Mouse (Mus musculus) heart, postnatal 36 days (tissue): ENCODE measurements at regions not wholly inside any gene's neighbourhood (a gene's known extent, or its start where the extent isn't known, plus 50 kb on each side); places are given as distances from the start of the nearest gene placed in this dataset.

ENCODE experiments used
- DNase-seq, 2 experiments: peaks; one replicate each; pipeline ENCODE4 v3.0.0; 2021 to 2022
- intact Hi-C: fragments of 180-260 bp; cut with DNase I; formaldehyde crosslinking; loops from one replicate; pipeline ENCODE4 v1.15.1; 2025

DNA sequence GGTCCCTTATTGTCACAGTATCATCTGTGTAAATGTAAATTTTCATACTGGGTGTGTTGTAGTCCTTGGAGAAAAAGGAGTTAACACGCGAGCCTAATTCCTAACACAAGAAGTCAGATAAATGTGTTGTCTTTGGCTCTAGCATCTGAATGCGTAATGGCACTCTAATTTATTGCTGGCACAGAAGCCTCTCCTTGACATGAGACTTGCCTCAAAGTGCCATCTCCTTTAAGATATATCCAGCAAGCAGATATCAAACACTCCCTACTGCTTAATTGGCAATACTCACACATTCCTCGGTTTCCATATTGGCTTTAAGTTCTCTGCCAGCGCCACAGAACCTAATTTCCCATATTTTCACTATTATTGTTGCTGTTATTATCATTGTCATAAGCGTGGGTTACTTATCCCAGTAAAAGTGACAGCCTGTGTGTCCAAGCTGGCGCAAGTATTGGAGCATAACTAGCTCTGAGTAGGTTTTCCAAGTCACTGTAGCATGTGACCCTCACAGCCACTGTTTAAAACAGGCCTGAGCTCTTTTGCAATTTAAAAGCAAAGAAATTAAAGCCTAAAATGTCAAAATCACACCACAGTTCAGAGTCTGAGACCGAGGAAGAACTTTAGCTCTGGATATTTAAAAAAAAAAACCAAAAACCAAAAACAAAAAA lies 156.9 kb upstream of the Gorab start:
- peak in 1 of 2 experiments; percentile 18 for DNase-seq
- intact Hi-C loops = loop anchor here (5.0 kb wide), 1 partner anchor 248 kb away; the partner anchor contains the start of gene Prrx1

DNA sequence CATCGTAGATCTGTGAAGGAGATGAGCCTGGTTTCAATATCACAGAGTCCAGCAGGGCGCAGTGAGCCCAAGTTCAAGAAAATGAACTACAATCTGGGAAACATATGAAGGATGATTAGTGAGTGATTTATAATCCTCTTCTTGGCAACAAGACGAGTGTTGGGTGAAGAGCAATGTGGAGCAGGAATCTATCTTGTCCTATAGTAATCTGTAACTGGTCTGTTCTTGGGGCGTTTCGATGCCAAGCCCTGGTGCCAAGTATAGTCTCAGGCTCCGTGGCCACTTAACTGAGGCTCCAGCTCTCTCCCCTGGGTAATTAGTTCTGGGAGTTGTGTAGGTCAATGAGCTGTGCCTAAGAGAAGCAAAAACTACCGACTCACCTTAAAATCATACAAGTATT lies 154.4 kb upstream of the Gorab start:
- no peak for DNase-seq
- intact Hi-C loops = no loop called here

DNA sequence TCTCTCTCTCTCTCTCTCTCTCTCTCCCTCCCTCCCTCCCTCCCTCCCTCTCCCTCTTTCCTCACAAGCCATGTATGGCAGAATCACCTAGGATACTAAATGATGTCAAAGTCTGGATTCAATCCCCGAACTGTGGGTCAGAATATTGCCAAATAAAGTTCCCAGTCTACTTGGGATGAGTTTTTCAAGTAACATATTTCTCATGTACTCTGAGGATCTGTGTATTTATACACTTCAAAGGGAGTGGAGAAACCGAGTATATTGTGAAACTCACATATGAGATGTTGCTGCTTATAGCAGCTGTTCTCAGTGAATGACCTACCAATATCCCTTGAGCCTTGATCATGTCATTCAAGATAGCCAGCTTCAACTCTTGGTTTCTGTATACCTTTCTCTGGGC lies 151.7 kb upstream of the Gorab start:
- no peak for DNase-seq
- intact Hi-C loops = no loop called here

DNA sequence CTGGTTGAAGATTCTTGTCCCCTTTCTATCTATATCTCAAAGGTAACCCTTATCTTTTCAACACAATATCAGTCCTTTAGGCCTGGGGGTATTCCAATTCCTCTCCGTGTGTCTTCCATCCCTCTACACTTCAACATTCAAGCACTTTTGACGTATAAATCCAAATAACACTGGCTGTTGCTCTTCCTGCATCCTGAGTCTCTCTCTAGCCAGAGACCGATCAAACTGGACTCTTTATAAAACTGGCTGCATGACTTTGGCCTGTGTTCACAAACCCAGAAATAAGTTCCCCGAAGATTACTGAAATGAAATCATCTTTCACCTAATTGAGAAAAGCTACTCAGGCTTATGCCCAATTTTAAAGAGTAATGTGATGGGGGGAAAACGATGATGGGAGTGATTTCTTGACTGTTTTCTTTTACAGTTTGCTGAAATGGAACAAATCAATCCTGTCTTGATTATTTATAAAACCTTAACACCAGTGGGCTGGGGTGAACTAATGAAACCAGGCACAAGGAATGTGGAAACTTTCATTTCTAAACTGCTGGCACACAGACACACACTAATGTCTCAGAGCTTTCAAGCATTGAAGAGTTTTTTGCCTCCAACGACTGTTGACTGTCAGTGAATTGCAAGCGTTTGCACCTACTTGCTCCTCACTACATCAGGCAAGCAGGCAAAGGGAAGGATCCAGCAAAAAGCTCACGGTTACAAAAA lies 135.5 kb upstream of the Gorab start:
- intact Hi-C loops = no loop called here
- DNase-seq = no peak

DNA sequence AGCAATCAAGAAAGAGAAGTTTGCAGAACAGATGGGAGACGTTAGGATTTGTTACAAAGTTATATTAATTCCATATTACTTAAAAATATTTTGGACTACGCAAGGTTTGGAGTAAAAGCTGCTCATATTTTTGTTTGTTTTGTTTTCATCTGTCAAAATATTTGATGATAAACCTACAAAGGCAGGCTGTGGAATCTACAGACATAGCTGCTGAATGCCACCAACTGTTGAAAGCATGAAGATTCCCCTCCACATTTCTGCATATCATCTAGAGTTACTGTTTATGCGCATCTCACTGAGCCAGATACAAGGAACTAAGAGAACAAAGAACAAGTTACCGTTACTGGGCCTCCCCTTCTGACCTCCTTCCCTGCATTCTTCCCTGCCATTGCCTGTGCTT lies 127.1 kb upstream of the Gorab start:
- intact Hi-C loops = no loop called here
- DNase-seq = no peak

DNA sequence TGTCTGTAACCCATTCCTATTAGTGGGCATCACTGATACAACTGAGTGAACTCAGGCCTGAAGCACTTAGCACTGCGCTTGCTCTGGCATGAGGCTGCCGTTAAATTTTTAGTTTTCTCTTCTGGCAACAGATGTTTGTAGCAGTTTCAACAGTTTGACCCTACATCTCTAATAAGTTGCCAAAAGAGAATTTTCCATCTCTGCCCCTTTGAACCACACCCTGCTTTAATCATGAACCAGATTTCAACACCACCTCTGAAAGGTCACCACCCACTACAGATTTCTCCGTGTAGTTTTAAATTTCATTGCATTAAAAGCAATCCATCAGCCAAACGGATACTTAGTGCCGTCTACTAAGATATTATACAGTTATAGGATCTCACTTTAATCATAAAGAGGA lies 114.5 kb upstream of the Gorab start:
- no peak for DNase-seq
- intact Hi-C loops = no loop called here

DNA sequence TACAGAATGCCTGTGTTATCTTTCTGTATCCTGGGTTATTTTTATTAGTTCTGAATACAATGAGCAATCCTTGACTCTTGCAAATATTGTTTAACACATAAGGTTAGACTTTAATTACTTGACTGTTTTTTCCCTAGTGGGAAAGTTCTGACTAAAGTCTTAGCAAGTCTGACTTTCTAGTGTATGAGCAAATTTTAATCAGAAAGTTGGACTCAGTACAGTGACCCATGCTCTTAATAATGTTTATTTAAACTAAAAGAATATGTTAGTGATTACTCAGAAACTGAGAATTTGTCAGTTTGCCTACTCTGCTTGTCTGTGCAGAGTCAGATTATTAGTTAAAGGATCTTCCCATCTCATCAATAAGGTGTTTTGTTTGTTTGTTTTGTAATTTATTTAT lies 109.4 kb upstream of the Gorab start:
- intact Hi-C loops = no loop called here
- DNase-seq = no peak

DNA sequence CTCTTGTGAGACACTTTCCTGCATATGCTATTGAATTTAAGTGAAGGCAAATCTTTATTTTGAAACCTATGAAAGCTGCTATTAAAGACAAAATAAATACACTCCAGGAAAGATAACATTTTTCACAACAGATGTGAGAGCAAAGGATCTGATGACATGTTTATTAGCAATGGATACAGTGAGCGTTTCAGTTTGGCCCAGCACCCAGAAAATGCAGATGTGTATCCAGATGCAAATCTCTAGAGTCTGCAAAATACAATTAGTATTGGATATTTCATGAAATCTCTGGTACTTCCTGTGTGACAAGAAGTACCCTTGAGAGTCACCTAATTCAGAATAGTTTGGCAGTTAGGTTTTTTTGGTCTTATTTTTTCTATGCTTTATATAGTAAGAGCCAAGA lies 108.5 kb upstream of the Gorab start:
- intact Hi-C loops = no loop called here
- no peak for DNase-seq

DNA sequence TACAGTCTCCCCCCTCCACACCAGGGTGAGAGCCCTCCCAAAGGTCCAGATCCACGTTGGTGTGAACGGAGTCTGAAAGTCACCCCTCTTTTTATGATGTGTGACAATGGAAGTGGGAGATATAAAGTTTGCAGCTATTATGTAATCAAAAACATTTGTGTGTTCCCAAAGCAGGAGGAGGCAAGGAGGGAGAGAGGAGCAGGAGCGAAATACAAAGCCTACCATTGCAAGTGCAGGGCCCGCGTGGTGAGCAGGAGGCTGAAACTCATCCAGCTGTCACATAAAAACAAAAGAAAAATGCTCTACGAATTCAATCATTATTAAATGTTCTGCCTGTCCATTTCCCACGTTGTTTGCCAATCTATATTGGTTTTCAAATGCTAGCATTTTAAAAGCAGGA lies 101.6 kb upstream of the Gorab start:
- DNase-seq = no peak
- intact Hi-C loops = no loop called here

DNA sequence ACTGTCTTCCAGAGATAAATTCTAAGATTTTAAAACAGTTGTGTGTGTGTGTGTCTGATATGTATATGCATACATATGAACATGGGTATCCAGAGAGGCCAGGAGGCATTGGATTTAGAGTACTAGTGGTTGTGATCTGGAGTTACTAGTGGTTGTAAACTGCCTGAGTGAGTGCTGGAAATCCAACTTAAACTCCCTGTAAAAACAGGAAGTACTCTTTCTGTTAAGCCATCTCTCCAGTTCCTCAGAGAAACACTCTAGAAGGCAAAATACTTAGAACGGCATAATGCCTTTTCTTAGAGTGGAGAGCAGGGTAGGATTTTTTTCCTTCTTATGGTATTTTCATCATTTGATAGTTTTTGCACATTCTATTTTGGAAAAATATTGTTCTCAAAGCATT lies 99.1 kb upstream of the Gorab start:
- no peak for DNase-seq
- intact Hi-C loops = no loop called here

DNA sequence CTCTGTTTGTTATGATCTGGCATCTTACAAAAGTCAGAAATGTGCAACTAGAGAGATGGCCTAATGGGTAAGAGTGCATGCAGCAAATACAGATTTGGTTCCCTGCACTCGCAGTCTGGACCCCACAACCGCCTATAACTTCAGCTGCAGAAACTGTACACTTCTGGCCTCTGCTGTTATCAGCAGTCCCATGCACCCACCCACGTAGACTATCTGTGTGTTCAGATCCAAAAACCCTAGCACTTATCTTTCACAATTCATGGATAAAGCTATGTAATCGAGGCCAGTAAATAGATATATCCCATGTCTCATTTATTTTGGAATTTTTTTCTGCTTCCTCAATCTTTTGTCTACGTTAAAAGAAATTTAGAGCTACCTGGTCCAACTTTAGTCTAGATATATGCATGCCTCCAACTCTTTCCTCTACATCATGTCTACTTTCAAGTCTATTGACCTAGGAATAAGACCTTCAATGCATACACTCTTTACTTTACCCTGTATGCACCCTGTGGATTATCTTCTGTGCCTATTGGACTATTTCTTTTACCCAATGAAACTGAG lies 95.0 kb upstream of the Gorab start:
- DNase-seq = no peak
- intact Hi-C loops = no loop called here

DNA sequence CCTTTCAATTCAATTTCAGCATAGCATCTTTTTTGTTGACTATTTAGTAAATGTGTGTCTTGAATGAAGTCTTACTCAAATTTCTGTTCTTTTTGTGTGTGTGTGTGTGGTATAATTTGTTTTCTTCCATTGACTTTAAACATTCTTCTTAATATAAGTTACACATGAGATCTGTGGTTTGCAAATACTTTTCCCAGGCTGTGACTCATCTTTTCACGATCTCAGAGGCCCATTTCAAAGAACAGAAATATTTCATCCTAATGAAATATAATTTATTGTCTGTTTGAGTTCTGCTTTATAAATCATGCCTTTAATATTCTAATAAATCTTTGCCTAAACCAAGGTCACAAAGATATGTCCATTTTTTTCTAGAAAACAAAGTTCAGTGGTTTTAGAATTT lies 92.9 kb upstream of the Gorab start:
- DNase-seq = no peak
- intact Hi-C loops = no loop called here

DNA sequence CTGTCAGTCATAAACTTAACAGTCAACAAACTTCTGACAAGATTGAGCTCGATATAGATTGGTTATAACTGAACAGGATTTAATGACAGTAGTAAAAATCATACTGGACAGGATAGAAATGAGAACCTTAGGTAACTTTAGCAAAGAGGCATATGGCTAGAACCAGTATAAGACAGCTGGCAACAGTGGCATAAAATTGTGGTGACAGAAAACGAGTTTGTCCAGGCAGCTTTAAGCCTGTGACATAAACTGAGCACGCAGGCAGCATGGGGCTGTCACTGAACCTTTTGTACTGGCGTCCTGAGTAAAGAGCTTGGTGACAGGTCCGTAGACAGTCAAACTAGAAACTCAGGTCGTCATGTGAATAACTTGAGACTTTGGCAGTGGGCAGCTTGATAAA lies 85.1 kb upstream of the Gorab start:
- no peak for DNase-seq
- intact Hi-C loops = no loop called here

DNA sequence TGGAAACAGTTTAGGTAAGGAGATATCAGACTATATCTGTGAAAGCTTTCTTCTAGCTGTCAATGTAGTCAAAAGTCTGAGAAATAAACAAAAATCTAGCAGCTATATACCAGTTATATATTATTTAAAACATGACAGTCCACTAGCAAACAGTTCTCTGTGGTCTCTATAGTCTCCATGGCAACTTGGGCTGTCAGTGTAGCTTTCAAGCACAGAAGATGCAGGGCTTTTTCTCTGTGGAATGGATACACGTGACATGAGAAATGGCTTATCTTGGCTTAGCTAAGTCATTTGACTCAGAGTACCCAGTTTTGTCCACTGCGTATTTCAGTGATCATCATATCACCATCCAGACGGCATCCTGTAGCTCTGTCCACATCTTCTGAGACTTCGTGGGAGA lies 84.6 kb upstream of the Gorab start:
- intact Hi-C loops = no loop called here
- no peak for DNase-seq

DNA sequence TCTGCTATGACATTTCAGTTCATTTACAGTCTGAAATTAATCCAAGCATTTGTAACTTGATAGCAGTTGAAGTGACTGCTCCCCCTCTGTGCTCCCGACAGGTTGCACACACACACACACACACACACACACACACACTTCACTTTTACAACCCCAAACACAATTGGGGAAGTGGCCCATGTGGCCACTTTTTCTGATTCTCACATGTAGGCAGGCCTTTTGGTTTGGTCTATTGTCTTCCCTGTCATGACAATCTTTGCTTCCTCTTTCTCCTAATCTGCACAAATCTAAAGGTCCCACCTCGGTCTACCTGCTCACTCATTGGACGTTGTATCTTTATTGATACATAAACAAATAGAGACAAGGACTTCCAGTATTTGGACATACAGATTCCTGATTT lies 79.6 kb upstream of the Gorab start:
- intact Hi-C loops = no loop called here
- no peak for DNase-seq

DNA sequence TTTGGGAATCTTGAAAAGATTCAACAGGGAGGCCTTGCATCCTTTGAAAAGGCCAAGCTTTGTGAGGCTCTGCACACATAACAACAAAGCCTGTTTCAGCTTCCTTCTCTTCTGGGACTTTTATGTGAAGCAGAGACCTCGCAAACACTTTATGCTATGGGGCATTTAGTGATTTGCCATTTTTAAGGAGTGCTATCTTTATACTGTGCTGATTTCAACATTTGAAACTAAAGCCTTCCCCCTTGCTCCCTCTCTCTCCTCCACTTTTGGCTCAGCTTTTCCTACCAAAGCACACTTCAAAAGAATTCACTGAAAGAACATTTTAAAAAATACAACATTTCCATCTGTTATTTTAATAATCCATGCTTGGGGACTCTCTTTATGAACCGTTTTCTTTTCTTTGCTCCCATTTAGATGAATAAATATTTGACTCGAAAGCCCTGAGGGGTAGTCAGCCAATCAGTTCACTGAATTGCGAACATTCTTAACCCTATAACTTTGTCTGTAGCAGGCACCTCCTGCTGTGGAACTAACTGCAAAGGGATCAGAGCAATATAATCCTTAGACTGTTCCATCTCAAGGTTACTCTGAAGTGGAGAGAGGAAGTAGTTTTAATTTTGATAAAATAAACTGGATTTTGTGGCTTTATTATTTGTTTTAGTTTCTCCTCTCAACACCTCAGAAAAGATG lies 74.2 kb upstream of the Gorab start:
- DNase-seq = no peak
- intact Hi-C loops = no loop called here

DNA sequence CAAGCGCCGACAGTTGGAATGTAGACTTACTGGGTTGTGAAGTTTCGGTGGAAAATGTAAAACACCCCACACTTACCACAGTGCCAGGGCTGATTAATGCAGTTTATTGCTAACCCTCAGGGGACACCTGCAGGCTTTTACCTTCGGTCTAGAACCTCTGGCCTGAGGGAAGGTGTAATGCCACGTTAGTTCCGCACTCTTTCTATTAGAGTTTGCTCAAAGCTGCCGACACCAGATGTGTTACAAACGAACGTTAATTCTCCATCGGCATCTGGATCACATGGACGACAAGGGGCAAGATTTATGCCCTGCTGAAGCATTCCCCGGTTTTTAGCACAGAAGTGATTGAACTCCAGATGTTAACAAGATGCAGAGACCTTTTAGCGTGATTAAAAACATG lies 57.7 kb upstream of the Gorab start:
- intact Hi-C loops = no loop called here
- DNase-seq = no peak

DNA sequence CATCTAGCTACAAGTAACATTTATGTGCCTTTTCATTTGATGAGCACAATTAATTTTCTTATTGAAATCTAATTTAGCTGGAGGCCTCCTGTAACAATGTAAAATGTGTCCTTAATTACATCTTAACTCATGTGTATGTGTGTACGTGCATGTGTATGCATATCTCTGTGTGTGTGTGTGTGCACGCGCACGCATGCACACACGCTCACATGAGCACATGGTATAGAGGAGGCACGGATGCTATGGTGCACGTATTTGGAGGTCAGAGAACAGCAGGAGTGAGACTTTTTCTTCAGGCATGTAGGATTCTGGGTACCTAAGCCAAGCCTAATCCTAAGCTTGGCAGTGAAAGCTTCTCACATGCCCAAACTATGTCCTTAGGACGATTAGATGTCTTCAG lies 52.9 kb upstream of the Gorab start:
- intact Hi-C loops = no loop called here
- no peak for DNase-seq
